Mouse (Mus musculus) urinary bladder, postnatal 10 days (tissue): Measurements from ENCODE around the gene Klf12.

ENCODE experiments used
- DNase-seq: peaks from one replicate; pipeline ENCODE4 v3.0.0; 2022; ENCODE audit warnings: low spot score

Gene Klf12

DNA sequence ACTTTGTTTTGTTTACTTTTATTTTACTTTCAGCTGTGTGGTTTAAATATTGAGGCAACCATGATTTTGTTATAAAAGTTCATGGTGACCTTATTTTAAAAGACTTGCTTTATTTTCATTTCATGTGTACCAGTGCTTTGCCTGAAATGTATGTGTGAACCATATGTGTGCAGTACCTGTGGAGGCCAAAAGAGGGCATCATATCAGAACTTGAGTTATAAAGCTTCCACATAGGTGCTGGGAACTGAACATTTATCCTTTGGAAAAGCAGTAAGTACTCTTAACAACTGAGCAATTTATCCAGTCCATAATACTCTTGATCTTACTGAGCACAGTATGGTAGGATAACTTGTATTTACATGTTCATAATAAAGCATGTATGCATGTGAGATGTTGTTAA is 239.0 kb downstream of the Klf12 start:
- DNase-seq, result no peak

DNA sequence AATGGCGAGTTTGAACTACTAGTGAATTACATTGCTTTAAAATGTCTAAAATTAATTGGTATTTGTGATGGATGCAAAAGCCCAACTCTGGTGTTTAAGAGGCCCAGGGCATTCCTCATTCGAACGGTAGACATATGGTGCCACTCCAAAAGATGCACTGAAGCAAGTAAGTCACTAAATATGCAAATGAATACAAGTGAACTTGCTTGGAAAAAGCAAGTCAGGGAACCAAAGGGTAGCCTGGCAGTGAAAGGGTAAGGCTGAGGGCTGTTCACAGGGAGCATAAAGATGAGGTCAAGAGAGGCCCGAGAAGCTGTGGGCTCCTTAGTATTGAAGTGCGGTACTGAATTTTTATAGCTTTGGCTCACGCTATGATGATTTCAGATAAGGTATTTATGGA is 242.7 kb downstream of the Klf12 start:
- DNase-seq, result no peak

DNA sequence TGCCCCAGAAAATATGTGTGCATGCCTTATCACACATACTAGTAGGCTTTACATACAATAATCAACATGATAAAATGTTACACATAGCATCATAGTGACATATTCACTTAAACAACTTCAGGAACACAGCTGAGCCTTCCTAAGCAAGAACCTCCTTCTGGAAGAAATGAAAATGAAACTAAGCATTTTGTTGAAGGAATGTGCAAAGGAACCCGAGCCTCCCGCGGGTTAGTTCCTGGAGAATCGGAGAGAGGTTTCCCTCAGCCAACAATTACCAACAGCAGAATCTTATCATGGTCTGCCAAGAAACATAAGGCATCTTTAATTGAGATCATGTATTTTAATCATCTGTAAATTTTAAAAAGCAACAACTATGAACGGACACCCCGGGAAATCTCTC is 257.8 kb downstream of the Klf12 start:
- no peak for DNase-seq

DNA sequence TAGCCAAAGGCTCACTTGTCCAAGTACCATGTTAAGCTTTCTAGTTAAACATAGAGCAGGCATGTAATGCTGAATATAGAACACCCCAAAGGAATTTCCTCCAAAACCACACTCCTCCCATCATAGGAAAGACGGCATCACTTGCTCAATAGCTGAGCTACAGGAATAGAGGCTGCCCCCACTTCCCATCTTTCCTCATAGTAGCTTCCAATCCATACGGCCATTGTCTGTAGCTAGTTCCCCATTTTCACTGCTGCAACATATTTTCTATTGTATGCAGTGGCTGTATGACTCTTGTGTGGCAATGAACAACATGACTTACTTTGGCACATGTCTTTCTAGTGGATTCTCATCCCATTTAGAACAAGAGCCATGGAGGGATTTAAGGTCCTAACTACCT is 267.3 kb downstream of the Klf12 start:
- DNase-seq, result no peak

DNA sequence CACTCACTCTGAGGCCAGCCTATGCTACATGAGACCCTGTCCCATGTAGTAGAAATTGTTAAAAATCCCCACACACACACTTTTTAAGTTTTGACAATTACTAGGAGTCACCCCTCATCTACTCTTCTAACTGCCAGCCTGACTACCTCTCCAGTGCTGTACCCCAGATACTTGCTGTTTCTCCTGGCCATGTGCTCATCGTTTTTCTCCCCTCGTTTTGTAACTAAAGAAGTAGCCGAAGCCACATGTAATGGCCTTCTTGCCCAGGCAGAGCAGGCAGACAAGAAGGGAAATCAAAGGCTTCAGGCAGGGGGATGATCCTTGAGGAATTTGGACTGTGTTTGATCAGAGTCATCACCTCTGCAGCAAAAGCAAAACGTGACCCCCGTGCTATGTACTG is 274.0 kb downstream of the Klf12 start:
- no peak for DNase-seq

DNA sequence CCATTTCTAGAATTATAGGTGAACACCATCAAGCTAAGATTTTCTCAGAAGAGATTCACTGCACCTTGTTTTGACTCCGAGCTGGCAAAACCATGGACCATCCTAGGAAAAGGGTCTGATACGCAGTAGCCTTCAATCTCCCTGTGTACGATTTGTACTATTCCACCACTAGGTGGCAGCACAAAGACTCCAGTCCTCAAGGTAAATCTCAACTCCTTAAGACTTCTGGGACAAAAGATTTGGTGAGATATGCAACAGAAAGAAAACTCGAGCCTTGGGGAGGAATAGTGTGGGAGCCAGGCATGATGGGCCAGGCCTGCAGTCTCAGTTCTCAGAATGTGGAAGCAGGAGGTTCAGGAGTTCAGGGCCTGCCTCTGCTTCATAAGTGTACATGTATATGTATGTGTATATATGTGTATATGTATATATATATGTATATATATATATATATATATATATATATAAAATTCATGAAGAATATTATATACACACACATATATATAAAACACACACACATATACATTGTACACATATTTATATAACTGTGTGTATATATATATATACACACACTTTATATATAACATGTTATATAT is 274.6 kb downstream of the Klf12 start:
- no peak for DNase-seq

DNA sequence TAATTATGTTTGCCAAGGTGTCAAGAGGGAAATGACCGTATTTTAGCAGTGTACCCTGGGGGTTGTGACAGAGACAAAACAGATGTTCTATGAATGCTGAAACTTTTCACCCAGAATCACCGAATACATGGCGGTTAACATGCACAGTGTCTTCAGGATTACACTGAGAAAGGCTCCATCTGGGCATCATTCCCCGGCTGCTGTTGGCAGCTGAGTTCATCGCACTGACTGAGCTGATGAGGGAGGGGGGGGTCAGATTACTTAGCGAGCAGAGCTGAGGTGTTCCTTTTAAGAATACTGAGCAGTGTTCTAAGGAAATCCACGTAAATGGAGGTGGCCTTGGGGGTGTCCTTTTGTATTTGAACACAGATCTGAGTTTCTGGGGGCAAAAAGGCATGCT is 301.0 kb downstream of the Klf12 start:
- no peak for DNase-seq

DNA sequence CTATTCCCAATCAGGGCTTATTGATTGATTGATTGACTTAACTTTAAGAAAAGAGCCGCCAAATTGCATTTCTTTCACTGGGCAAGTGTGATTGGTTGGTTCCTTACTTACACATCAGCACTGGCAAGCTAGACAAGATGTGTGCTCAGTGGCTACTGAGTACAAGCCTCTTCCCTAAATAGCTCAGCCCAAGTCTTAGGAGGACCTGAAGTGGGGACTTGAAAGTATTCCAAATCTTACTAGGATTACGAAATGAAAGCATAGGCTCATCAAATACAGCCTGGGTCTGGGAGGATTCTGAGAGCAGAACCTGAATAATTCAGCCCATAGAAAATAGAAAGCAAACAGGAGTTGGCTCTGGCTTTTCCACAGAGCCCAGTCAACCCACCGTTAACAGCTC is 303.3 kb downstream of the Klf12 start:
- DNase-seq, result no peak

DNA sequence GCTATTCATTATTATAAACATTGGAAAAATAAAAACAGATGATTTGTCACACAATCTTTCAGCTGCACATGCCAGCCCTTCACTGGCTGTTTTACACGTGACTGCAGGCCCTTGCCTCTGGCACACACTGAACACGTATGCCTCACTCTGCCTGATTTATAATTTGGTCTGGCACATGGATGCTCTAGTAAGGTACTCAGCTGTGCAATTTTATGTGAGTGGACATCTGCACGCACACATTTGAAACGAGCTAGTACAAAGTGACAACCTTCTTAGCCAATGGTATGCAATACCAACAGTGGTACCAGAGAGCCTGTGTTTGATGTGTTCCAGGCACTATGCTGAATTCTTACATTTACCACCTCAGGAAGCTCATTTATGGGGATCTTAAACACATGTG is 316.6 kb downstream of the Klf12 start:
- no peak for DNase-seq

DNA sequence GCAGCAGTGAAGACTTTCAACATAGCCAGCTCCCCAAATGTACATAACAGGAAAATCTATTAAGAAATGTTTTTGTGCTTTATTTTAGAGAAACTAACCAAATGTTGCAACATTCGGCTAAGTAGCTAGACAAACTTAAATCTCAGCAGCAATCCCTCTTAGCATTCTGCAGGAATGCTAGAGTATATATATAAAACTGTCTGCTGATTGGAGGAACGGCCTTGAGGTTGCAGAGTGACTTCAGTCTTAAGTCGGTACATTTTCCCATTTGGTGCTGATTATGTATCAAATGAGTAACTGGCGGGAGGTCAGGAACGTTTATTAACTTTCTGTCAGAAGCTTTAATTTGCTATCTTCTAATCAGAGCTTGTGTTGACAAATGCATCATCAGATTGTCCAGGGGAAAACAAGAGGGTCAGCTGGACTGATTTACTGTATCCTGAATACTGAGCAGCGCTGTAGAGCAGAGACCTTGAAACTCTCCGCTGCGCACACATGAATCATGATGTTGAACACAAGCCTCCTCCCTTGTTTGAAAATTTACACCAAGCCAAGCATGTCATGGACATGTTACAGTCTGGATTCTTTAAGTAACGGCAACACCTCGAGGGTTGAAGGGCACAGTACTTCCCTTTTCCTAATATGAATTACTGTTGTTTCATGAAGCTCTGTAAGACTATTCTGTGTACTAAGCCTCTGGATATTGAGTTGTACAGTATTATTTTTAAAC is 323.8 kb downstream of the Klf12 start:
- DNase-seq, result no peak

DNA sequence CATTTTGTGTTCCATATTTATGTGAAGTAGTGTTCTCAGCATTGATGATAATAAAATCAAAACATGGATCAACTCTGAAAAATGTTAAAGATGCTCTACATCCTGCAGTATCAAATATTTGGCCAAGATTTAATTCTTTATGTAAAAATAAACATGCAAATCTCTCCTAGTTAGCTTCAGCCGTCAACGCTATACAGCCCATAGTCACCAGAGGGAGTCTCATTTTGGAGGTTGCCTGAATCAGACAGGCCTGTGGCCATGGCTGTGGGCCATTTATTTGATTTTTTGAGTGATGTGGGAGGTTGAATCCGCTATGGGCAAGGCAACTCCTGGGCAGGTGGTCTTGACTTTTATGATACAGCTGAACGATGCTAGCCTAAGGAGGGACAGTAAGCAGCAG is 329.3 kb downstream of the Klf12 start:
- DNase-seq, result no peak

DNA sequence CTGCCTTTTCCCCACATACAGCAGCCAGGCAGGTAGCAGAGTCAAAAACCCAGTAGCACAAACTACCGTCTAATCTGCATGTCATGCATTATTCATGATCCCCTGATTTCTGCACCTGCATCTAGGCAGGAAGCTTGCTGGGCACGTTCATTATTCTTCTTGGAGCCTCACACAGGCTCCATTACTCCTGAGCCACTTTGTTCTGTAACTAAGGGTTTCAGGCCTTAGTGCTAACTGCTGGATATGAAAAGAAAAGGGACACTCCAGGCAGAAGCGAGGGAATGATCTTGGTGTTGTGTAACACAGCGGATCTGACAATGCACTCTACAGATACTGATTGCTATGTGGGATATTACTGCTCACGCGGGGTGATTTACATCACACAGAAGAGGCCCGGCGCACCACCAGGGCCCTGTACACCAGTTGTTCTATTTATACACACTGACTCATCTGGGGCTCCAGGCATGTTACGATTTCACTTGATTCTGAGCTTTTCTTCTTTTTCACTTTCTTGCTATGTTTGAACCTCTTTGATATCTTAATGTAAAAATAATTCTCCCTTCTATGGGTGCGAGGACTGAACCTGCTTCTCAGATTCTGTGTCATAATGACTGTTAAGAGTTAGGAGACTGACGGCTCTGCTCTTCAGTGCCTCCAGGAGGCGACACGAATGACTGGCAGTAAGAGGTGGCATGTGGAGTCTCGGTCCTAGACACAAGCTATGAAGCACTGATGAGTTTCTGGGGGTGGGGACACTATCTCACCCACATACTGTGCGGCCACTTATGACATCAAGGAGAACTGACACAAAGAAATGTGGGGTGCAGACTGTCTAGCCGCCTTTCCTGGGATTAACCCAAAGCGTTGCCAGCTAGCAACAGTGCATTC is 340.0 kb downstream of the Klf12 start:
- DNase-seq, result no peak

DNA sequence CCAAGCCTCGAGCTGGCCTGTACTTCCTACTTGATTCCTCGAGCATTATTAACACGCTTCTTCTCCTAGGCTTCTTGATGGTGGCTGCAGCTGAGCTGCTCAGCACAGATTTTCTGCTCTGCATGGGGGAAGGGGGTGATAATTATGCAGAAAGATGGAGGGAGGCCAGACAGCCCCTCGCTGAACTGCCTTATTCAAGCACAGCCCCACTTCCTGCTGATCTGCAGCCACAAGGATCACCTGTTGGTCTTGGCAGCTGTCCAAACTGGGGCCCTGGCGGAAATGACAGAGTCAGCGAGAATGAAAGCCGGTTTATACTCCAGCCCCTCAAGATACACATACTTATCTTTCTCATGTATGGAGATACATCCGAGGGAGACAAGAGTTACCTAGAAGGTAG is 341.3 kb downstream of the Klf12 start:
- no peak for DNase-seq

DNA sequence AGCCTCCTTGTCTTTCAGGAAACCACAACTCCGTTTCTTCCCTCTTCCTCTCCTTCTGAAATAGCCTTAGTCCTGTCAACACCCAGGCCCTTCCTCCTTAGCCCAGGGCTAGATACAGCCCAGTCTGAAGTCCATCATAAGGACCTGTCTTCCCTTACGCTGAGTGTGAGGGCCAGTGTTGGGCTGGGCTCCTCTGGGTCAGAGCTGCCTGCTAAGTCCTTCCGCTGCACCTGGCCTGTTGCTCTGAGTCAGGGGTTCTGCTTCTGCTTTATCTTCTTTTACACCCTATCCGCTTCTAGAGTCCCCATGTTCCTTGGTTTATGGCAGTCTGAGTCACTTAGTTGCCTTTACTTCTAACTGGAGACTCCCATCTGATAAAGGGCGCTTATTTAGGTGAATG is 351.0 kb downstream of the Klf12 start:
- DNase-seq, result no peak

DNA sequence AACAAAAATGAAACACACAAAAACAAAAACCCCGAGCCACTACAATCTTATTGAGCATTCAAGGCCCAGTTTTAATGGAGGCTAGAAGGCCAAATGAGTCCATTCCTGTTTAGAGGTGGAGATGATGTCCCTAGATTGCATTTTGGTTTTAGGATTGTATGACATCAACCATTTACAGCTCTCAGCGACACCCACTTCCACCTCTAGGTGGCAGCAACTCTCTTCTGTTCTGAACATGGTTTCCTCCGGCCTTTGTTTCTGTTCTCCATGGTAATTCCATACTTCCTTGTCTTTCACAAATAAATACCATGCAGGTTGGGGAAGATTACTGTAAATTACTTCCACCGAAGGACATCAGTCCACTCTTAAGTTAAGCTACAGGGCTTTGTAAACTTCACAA is 352.6 kb downstream of the Klf12 start:
- peak; percentile 17 for DNase-seq

DNA sequence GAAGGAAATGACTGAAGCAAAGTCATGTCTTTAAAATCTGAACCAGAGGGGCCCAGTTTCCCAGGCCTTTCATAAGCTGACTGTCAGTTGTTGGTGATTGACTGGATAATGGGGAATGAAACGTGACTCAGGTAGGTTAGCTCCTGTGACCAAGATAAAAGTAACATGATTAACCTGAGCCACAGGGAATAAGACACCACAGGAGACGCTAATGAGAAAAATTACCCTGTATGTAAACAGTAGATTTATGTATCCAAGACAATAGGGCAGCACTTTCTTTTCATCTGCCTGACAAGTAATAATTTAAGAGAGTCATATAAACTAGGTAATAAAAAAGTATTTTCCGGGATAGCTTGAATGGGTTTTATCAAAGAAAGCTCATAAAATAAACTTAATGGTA is 372.6 kb downstream of the Klf12 start:
- DNase-seq, result no peak

DNA sequence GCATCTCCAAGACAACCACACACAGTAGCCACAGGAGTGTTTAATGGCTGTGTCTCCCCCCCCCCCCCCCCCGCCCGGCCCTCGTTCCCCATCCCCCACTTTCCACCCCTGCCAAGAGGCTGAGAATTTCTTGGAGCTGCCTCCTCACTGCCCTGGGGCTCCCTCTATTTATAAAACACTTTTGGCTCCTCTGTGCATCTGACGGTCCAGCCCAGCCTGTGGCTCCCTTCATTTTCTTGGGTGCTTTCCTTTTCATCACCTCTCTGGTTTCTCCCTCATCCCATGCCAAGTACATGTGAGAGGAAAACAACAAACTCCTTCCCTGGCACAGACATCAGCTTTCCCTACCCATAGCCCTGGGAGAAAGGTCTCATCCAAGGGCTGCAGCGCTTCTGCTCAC is 373.6 kb downstream of the Klf12 start:
- no peak for DNase-seq

DNA sequence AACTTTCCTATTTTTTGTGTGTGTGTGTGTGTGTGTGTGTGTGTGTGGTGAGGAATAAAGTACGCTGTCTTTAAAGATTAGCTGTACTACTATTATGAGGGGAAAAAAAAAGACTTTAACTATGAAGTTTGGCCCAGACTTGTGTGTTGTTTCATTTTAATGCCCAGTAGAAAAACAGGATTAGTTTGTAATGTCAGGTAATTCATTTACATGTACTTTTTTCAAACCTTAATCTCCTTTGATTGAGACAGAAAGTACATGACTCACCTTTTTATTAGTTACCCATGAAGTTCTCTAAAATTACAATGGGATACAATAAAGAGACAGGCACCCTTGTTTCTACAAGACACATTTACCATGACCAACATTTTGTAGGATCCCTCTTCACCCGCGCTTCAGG is 383.6 kb downstream of the Klf12 start:
- DNase-seq, result no peak

DNA sequence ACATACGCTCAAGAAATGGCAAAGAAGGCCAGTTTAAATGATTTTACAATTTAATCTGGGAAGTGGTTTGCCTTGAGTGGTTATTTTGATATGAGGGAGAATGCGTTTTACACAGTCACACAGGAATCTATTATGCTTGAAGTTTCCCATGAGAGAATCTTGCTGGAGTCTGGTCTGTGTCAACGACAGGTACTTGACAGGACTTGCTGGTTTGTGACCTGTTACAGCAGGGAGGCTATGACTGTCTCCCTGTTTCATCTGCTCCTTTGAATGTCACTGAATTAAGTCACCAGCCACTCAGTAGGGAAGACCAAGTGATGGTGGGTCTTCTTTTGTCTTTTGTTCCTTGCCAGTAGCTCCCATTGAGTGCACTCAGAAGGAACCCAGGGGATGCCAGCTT is 385.6 kb downstream of the Klf12 start:
- no peak for DNase-seq

DNA sequence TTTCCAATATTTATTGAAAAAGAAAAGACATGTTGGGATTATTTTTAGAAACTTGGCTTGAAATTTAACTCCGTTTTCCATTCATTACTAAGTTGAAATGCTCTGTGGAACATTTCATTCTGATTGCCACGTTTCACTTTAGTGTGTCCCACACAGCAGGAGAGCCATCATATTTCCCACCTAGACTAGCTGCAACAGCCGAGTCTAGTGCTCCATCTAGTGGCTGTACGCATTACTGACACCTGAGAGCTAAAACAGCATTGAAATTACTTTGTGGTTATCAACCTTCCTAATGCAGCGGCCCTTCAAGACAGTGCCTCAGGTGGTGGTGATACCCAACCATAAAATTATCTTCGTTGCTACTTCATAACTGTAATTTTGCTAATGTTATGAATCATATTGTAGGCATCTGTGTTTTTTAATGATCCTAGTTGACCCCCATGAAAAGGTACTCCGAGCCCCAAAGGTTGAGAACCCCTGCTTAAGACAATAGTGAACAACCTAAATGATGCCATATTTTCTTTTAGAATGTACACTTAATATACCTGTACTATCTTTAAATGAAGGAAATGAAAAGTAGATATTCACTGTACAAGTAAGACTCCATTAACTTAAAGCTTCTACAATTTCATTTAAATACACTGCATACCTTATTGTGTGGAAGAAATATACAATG is 389.6 kb downstream of the Klf12 start:
- peak; percentile 30 for DNase-seq

DNA sequence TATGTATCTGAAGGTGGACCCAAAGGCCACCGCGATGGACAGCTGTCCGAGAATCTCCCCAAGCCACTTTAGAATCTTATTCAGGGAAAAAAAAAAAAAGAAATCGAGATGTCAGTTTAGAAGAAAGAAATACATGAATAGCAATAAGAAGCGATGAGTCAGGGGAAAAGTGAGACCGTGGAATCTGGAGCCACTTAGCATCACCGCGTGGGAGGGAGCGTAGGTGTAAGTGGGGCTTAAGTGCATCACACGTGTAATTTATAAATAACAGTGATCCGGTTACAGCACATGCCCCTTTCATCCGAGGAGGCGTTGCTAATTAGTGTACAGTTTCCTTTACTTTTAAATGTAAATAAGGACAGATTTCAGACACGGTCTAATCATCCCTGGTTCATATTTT is 390.4 kb downstream of the Klf12 start:
- DNase-seq, result no peak

DNA sequence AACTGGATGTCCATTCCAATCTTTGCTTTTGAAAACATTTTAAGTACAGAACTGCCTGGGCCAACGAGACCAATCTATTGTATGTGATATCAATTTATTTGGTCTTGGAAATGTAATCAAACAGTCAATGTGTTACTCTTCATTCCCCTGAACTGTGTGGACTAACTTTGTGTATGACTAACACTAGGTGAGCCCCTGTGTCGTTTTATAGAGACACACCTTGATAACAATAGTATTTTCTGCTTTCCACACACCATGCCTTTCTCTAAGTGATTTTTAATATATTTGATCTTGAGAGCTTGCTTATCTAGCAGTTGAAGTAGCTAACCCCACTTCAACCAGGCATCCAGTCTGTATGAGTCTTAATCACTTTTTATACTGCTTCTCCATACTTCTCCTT is 398.0 kb downstream of the Klf12 start:
- DNase-seq, result no peak

DNA sequence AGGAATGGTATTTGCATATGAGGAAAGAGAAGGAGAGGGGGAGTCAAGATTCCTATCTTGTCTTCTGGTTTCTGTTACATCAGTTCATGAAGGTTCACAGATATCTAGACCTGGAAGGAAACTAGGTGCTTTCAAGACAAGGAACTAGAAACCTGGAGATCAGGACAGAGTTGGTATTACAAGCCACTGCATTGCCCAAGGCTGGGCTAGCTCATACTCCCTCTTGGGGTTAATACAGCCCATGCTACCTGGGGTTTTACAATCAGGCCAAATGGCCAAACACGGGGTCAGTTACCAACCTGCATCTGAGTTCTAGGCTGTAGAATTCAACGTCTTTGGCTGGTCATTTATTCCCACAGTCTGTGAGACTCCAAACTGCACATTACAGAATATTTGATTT is 398.9 kb downstream of the Klf12 start:
- DNase-seq, result no peak
